Mouse (Mus musculus) thymus, adult 2 months (tissue): Measurements from ENCODE around the gene Slco2a1.

Source experiments
- CTCF ChIP-seq: fragments of 200-500 bp; IDR thresholded peaks from 2 replicates; pipeline ENCODE4 v1.5.1; 2012; ENCODE audit warnings: mild to moderate bottlenecking, control low read depth, low read length, moderate library complexity, borderline replicate concordance; ENCODE audit not compliant: control insufficient read depth, poor library complexity, insufficient read depth; ENCODE audit errors: extremely low read depth
- POLR2A ChIP-seq: fragments of 200-500 bp; IDR thresholded peaks from 2 replicates; pipeline ENCODE4 v1.6.1; 2012; ENCODE audit warnings: mild to moderate bottlenecking, low read length, control low read depth, moderate library complexity; ENCODE audit not compliant: control insufficient read depth, poor library complexity, insufficient read depth; ENCODE audit errors: extremely low read depth

DNA sequence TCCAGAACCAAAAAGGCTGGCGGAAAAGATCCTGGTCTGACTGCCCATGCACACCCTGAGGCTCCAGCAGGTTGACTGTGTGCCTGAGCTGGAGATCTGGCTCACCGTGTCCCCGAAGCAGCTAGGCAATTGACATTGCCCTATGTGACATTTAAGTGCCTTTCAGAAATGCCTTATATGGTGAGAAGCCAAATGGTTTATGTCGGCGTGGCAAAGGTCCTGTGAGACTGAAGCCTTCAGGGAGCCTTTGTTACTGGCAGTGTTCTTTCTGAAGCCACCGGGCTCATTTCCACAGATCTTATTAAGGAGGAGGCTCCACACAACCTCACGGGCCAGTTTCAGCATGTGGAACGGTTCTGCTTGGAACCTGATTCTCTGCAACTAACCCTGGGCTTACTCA, 98.8 kb downstream of the Slco2a1 start:
- no peak for TF ChIP-seq CTCF
- no peak for TF ChIP-seq POLR2A
